Mouse (Mus musculus) brown adipose tissue, adult 24 weeks (tissue): ENCODE data around the gene Vwa5b2. TPM values are rescaled to one million over a fixed set of nuclear protein-coding genes. Genes with fewer than 3 reads are reported as not detected.

ENCODE experiments used
- H3K27ac ChIP-seq: fragments of 200-500 bp; replicated peaks from 2 replicates; pipeline ENCODE4 v1.5.1; 2012; ENCODE audit warnings: low read depth, mild to moderate bottlenecking, low read length
- H3K4me1 ChIP-seq: fragments of 200-500 bp; 2 replicates; pipeline ENCODE4 v1.6.1; 2012; ENCODE audit warnings: low read length, mixed read lengths; ENCODE audit not compliant: control insufficient read depth, insufficient read depth, insufficient read length
- H3K4me3 ChIP-seq: fragments of 200-500 bp; 2 replicates; pipeline ENCODE4 v1.5.1; 2012; ENCODE audit warnings: low read depth, mild to moderate bottlenecking, low read length, moderate library complexity; ENCODE audit not compliant: insufficient read depth
- polyA plus RNA-seq: library from polyadenylated mRNA; stranded (reverse); fragments of >200 nt; gene quantifications from 2 replicates; pipeline ENCODE4 v1.2.4, GENCODE M21; 2012; ENCODE audit not compliant: missing spikeins, insufficient read depth, insufficient read length

The Vwa5b2 gene
- polyA plus RNA-seq, 1 experiment, result not detected

DNA sequence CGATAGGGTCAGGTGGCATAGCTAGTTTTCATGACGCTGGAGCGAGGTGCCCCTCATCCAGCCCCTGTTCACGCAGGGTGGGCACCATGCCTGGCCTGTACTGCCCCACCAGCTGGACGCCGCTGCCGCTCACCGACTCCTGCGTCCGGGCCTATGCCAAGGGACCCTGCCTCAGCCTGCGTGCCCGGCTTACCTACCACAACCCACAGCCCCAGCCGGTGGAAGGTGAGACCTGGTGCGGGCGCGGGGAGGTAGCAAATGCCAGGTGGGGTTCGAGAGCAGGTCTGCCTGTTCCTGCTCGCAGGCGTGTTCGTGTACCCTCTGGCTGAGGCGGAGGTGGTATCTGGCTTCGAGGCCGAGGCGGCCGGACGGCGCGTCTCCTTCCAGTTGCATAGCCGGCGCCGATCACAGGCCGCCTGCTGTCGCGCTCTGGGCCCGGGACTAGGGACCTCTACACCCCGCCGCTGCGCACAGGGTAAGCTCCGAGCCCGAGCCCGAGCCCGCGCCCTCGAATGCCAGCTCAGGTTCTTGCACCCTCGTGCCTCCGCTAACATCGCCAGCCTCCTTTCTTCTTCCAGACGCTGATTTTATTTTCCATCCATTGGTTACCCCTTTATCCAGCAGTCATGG is 1.9 kb downstream of the Vwa5b2 start:
- H3K27ac ChIP-seq, result no peak overlapping the region
- H3K4me1 ChIP-seq, result peaks cover 2% of the 10 kb centered on the region; the same call in 1 of the 2 replicates
- no peak overlapping the region for H3K4me3 ChIP-seq

DNA sequence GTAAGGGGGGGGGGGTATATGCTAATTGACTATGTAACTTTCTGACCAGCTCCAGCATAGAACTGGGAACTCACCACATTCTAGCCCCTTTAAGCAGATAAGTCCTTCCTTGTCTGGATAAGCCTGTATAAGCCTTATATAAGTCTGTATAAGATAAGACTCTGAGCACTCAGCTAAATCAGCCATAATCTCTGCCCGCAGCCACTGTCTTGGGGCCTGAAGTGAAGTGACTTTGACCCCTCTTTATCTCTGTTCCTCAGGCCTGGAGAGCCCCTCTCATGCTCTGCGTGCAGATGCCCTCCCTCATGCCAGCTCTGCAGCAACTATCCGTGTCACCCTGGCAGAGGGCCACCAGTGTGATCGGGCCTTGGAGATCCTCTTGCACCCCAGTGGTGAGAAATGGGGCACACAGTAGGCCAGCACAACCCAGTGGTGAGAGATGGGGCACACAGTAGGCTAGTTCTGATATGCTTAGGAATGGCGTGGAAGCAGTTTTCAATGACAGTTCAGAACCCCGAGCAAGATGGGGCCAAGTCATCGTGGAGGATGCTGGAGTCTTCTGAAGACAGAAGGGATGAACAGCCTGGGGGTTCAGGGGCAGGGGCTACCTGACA is 5.9 kb downstream of the Vwa5b2 start:
- Histone ChIP-seq H3K27ac (no peak overlapping the region), H3K4me1 (peaks cover under 1% of the 10 kb centered on the region; the same call in 1 of the 2 replicates), H3K4me3 (no peak overlapping the region)

GRCm38 (mm10) chr16:20595737-20596136 is 6.5 kb downstream of the Vwa5b2 start:
- H3K4me1 ChIP-seq, result no peaks in the 10 kb centered on the region
- H3K27ac ChIP-seq, result no peak overlapping the region
- no peak overlapping the region for H3K4me3 ChIP-seq

DNA sequence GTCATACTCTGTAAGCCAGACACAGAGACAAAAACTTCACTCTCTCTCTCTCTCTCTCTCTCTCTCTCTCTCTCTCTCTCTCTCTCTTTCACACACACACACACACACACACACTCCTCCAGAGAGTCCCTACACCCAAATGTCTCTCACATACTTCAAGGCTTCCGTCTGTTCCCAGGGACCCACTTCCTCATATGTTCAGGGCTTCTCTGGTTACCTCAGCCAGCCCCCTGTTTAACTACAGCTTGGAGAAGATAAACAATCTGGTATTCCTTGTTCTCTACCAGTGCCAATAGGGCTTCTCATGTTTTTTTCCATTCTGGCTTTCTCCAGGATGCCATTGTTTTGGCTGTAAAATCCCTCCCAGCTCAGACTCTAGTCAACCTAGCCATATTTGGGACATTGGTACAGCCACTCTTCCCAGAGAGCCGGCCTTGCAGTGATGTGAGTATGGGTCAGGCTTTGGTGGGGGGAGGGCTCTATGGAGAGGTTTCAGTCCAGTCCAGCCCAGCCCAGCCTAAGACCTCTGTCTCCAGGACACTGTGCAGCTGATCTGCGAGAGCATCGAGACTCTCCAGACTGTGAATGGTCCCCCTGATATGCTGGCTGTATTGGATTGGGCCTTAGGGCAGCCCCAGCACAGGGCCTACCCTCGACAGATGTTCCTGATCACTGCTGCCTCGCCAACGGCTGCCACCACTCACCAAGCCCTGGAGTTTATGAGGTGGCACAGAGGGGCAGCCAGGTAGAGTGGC is 7.6 kb downstream of the Vwa5b2 start:
- no peak overlapping the region for H3K27ac ChIP-seq
- no peaks in the 10 kb centered on the region for H3K4me1 ChIP-seq
- no peak overlapping the region for H3K4me3 ChIP-seq

GRCm38 (mm10) chr16:20600511-20600910 is 11.2 kb downstream of the Vwa5b2 start:
- Histone ChIP-seq H3K4me1 (no peaks in the 10 kb centered on the region), H3K27ac (no peak overlapping the region), H3K4me3 (no peak overlapping the region)

DNA sequence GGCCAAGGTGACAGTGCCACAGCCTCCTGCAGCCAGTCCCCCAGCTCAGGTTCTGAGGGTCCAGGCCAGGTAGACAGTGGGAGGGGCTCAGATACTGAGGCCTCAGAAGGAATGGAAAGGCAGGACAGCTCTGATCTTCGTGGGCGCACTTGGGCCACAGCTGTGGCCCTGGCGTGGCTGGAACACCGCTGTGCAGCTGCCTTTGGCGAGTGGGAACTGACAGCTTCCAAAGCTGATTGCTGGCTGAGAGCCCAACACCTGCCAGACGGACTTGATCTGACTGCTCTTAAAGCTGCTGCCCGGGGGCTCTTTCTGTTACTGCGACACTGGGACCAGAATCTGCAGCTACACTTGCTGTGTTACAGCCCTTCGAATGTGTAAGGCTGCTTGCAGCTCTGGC is 15.4 kb downstream of the Vwa5b2 start:
- no peak overlapping the region for H3K27ac ChIP-seq
- H3K4me3 ChIP-seq, result no peak overlapping the region
- no peaks in the 10 kb centered on the region for H3K4me1 ChIP-seq

GRCm38 (mm10) chr16:20610501-20611356 is 21.5 kb downstream of the Vwa5b2 start:
- Histone ChIP-seq H3K4me1 (no peaks in the 10 kb centered on the region), H3K4me3 (peak overlapping the region; percentile 69), H3K27ac (peak overlapping the region; percentile 35)

DNA sequence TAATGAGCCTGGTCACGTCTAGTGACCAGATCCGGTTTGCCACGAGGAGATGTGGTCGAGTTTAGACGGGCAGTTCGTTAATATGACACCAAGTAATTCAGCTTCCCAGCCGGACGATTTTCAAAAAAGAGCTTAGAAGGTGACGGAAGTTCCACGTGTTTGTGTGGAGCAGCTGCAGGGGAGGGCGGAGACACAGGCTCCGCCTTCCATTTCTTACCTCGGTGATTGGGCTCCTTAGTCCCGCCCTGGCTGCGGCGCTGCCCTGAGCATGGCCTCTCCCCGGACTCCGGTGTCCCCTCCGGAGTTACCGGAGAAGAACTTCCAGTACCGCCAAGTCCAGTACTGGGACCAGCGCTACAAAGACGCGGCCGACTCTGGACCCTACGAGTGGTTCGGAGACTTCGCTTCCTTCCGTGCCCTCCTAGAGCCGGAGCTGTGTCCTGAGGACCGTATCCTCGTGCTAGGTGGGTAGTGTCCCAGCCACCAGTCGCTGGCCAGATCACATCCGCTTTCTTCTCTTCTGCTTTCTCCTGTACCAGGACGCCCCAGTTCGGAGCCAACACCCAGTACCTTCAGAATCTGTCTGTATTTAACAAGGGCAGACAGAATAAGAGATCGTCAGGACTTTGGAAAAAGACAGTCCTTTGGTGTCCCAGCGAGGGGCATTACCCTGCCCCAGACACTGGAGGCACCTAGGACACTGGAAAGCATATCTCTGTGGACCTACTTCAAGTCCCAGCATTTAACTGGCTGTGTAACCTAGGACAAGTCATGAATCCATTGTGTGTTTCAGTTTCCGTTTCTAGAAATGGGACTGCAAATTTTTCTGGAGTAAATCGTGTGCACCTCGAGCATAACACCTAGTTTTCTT is 22.3 kb downstream of the Vwa5b2 start, which contains the start of the genes Eef1akmt4, Gm49333 and Alg3:
TSS of gene Eef1akmt4 (plus strand) at position 237 of the 871 bp plus-strand sequence.
TSS of gene Gm49333 (plus strand) at position 254 of the 871 bp plus-strand sequence.
TSS of gene Alg3 (minus strand) at position 379 of the 871 bp plus-strand sequence.
- Histone ChIP-seq H3K27ac (peak within 1 kb of the TSS; percentile 35), H3K4me3 (peak within 1 kb of the TSS; percentile 69), H3K4me1 (no peaks in the 10 kb centered on the region)

GRCm38 (mm10) chr16:20619541-20620398 is 30.5 kb downstream of the Vwa5b2 start:
- 0 out of 2 replicates have a peak, but pooled peaks cover 8% of the 10 kb centered on the region for H3K4me1 ChIP-seq
- peak overlapping the region; percentile 78 for H3K4me3 ChIP-seq

DNA sequence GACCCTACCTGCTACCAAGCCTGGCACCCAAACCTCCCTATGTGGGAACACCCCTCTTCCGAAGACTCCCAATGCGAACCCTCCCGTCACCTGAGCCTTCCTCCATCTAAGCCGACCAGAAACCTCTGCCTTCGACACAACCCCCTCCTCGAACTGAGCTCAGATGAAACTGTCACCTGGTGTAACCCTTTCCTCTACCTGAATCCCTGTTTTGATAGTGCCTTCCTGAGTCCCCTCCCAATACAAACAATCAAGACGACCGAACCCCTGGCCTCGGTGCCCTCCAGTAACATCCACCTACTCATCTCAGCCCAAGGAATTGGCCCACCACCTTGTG is 31.1 kb downstream of the Vwa5b2 start:
- peak overlapping the region; percentile 78 for H3K4me3 ChIP-seq
- H3K4me1 ChIP-seq, result 0 out of 2 replicates have a peak, but pooled peaks cover 8% of the 10 kb centered on the region

More at GRCm38 (mm10) chr16:20619541-20620398, 30.5 kb downstream of the Vwa5b2 start:
- no peak overlapping the region for H3K27ac ChIP-seq

DNA sequence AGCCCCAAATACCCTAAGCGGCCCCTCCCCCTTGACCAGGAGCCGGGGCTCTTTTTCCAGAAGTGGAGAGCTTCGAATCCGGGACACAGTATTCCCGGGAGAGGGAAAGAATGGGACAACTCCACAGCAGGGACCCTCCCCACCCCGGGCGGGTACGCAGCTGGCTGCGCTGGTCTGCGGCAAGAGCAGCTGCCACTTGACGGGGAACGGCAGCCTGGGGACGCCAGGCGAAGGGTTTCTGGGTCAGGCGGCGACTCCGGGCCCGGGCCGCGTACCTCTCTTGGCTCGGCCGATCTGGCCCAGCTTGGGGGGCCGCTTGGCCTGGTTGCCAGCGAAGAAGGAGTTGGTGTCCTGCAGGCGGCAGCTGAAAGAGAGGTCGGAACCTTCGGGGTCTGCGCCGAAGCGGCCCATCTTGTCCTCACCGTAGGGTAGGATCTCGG is 31.5 kb downstream of the Vwa5b2 start:
- H3K4me1 ChIP-seq, result 0 out of 2 replicates have a peak, but pooled peaks cover 8% of the 10 kb centered on the region
- peak overlapping the region; percentile 78 for H3K4me3 ChIP-seq
- no peak overlapping the region for H3K27ac ChIP-seq

More for the DNA sequence above, 31.1 kb downstream of the Vwa5b2 start:
- no peak overlapping the region for H3K27ac ChIP-seq

DNA sequence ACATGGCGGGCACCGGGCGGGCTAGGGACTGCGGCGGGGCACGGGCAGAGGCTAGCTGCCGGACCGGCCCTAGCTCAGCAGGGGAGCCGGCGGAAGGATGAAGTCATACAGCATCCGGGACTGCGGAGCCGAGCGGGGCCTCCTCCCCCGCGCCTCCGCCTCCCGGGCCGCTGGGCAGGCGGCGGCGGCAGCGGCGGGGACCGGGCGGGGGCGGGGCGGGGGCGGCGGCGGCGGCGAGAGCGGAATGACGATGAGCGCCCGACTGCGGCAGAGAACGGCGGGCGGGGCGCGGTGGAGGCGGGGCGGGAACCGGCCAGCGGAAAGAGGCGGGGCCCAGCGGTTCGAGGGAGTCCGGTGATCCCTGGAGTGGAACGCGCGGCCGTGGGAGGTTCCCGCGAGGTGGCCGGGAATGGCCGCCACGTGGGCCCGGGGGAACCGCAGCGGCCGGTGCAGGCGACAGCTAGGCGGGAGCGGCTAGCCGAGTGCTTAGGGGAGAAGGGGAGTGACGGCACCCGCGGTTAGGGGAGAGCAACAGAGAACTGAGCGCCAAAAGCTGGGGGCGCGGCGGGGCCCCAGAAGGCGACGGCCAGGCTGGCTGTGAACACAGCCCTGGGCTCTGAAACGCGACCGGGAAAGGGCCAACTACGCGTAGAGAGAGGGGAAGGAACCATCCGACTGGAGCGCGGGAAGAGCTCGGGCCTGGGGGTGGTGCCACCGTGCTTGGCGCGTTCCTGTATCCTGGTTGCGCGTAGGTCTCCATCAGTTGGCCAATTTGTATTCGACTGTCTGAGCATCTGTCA is 32.1 kb downstream of the Vwa5b2 start, which contains the start of gene Camk2n2:
TSS of gene Camk2n2 (minus strand) at position 97 of the 800 bp plus-strand sequence.
- peak within 1 kb of the TSS; percentile 78 for H3K4me3 ChIP-seq
- H3K4me1 ChIP-seq, result 0 out of 2 replicates have a peak, but pooled peaks cover 8% of the 10 kb centered on the region
- H3K27ac ChIP-seq, result no peak within 1 kb of the TSS
